ENCODE assay signal across 9 mouse cellular contexts in the genomic region with DNA sequence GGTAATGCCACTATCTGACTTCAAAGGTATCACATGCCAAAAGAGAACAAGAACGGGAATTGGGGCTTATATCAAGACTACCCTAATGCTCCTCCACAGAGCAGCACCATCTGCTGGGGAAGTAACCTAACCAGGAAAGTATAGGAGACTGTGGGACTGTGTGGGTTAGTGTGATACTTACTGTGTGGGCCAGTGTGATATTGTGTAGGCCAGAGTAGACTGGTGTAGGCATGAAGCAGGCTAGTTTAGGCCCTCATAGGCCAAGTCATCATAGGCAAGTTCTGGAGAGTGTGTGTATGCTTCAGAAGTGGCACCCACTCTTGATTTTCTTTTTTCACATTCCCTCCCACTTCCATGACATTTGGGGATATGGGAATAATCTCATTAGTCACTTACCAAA.
"Had no signal": no experiment of that assay in that cellular context is flagged by ENCODE, and none has a peak within 500 bp of the region (broad histone marks: within the 10 kb centered on the region; RNA-seq: fewer than 3 reads in every experiment).

No protein-coding gene starts in this region.

- DNase-seq: kidney, adult 2 months; kidney, postnatal 14 days; layer of hippocampus, adult 9-11 months; layer of hippocampus, postnatal 36 days; liver, embryonic 13.5 days; liver, postnatal 0 days; lung, postnatal 14 days; thymus, adult 18-20 months; thymus, postnatal 14 days had no signal
